Mouse (Mus musculus): ENCODE data around the gene Mrpl48.

DNA sequence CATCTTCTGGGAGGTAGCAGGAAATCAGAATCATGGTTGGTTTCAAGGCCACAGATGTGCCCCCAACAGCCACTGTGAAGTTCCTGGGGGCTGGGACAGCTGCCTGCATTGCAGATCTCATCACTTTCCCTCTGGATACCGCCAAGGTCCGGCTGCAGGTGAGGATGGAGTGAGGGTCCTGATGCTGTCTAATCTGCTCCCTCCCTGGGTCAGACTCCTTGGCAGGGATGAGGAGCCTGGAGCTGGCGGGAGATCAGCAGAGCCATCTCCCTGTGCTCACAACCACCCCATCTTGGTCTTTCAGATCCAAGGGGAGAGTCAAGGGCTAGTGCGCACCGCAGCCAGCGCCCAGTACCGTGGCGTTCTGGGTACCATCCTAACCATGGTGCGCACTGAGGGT, 111.3 kb downstream of the Mrpl48 start:
- TF ChIP-seq USF2 (IDR thresholded peaks at IDR 0.05; ENCODE audit: borderline replicate concordance in 1 of 2, insufficient read depth in 1 of 2, low read depth in 1 of 2, low read length in 2 of 2) (no peak), GABPA (IDR thresholded peaks at IDR 0.05; ENCODE audit: low read depth, low read length) (no peak), RCOR1 (IDR thresholded peaks at IDR 0.05; ENCODE audit: low read depth, low read length) (no peak), POLR2A (IDR thresholded peaks at IDR 0.05; ENCODE audit: control insufficient read depth in 1 of 2, insufficient read depth in 1 of 2, low read depth in 1 of 2, low read length in 2 of 2, poor library complexity in 1 of 2) (no peak), ZNF384 (IDR thresholded peaks at IDR 0.05; ENCODE audit: low read depth, low read length) (no peak), POLR2AphosphoS5 (IDR thresholded peaks at IDR 0.05; ENCODE audit: borderline replicate concordance, low read depth, low read length) (no peak), EP300 (IDR thresholded peaks at IDR 0.05; ENCODE audit: low read depth in 1 of 2, low read length in 2 of 2) (no peak), CTCF (IDR thresholded peaks at IDR 0.05 in 2 of 3, conservative IDR thresholded peaks at IDR 0.05 in 1 of 3; ENCODE audit: control insufficient read depth in 1 of 3, insufficient read depth in 1 of 3, low read depth in 2 of 3, low read length in 3 of 3, poor library complexity in 1 of 3, severe bottlenecking in 1 of 3) (no peak)
